Mouse (Mus musculus): ENCODE data around the gene Itk. TPM values are rescaled to one million over a fixed set of nuclear protein-coding genes. Genes with fewer than 3 reads are reported as not detected.

Gene Itk
- polyA plus RNA-seq, 1 experiment = 1.8 TPM

DNA sequence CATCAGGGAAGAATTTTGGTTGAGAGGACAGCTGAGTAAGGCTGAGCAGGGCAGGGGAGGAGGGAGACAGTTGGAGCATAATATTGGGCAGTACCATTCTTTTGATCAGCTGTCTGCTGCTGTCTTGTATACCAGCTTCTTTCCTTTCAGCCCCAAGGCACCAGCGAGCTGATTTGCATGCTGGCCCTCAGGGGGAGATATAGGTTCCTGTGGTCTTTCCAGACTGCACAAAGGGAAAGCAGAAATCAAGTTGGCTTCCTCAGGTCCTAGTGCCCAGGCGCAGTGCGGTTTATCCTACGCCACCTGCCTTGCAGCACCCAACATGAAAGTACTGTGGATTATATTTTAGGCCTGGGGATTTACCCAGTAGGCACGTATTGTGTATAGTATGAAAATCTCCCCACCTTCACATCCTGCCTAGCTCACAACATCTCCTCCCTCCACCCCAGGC lies 9.6 kb upstream of the Itk start:
- no peaks in the 10 kb centered on the region for H3K36me3 ChIP-seq (ENCODE audit: control insufficient read depth, insufficient read depth, low read length)
- H3K27me3 ChIP-seq (replicated peaks; ENCODE audit: control insufficient read depth, insufficient read depth, low read length) = no peaks in the 10 kb centered on the region
- no peak overlapping the region for H3K4me3 ChIP-seq (ENCODE audit: insufficient read depth, low read depth, low read length)
- H3K4me1 ChIP-seq (ENCODE audit: control insufficient read depth, insufficient read depth, low read length) = no peaks in the 10 kb centered on the region
- H3K27ac ChIP-seq (ENCODE audit: insufficient read depth, low read depth, low read length) = no peak overlapping the region
- no peak for TF ChIP-seq POLR2A (IDR thresholded peaks at IDR 0.05; ENCODE audit: low read depth, low read length)
- no peak for TF ChIP-seq CTCF (conservative IDR thresholded peaks at IDR 0.05; ENCODE audit: insufficient read depth, insufficient read length, low read depth, low read length)
- 75% methylated on average over 5 of the region's 5 CpGs for WGBS
- no peak for DNase-seq

DNA sequence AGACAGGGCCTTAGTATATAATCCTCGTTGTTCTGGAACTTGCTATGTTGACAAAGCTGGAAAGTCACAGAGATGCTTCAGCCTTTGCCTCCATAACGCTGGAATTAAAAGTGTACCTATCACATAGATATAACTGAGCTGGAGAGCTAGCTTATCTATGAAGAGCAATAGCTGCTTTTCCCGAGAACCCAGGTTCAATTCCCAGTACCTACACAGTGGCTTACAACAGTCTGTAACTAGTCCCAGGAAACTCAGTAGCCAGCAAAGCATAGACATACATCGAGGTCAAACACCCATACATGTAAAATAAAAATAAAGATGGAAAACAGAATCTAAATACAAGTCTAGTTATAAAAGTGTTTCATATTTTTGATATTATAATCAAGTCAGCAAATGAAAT lies 9.2 kb upstream of the Itk start:
- WGBS = 81% methylated on average over 4 of the region's 4 CpGs
- H3K27ac ChIP-seq (ENCODE audit: insufficient read depth, low read depth, low read length) = no peak overlapping the region
- no peak for DNase-seq
- no peaks in the 10 kb centered on the region for H3K27me3 ChIP-seq (replicated peaks; ENCODE audit: control insufficient read depth, insufficient read depth, low read length)
- no peaks in the 10 kb centered on the region for H3K4me1 ChIP-seq (ENCODE audit: control insufficient read depth, insufficient read depth, low read length)
- TF ChIP-seq POLR2A (IDR thresholded peaks at IDR 0.05; ENCODE audit: low read depth, low read length) = no peak
- TF ChIP-seq CTCF (conservative IDR thresholded peaks at IDR 0.05; ENCODE audit: insufficient read depth, insufficient read length, low read depth, low read length) = no peak
- H3K4me3 ChIP-seq (ENCODE audit: insufficient read depth, low read depth, low read length) = no peak overlapping the region
- H3K36me3 ChIP-seq (ENCODE audit: control insufficient read depth, insufficient read depth, low read length) = no peaks in the 10 kb centered on the region

- Histone ChIP-seq H3K27me3 (replicated peaks; ENCODE audit: control insufficient read depth, insufficient read depth, low read length) (no peaks in the 10 kb centered on the region), H3K4me1 (ENCODE audit: control insufficient read depth, insufficient read depth, low read length) (no peaks in the 10 kb centered on the region), H3K4me3 (ENCODE audit: insufficient read depth, low read depth, low read length) (no peak overlapping the region), H3K27ac (ENCODE audit: insufficient read depth, low read depth, low read length) (no peak overlapping the region), H3K36me3 (ENCODE audit: control insufficient read depth, insufficient read depth, low read length) (no peaks in the 10 kb centered on the region)
- WGBS = 58% methylated on average over 2 of the region's 2 CpGs
- no peak for TF ChIP-seq POLR2A (IDR thresholded peaks at IDR 0.05; ENCODE audit: low read depth, low read length)
- no peak for TF ChIP-seq CTCF (conservative IDR thresholded peaks at IDR 0.05; ENCODE audit: insufficient read depth, insufficient read length, low read depth, low read length)
- no peak for DNase-seq
Observed at GRCm38 (mm10) chr11:46397900-46398299, 8.6 kb upstream of the Itk start.

GRCm38 (mm10) chr11:46396860-46397179 lies 7.5 kb upstream of the Itk start:
- WGBS = 82% methylated on average over 4 of the region's 4 CpGs
- no peak for DNase-seq
- Histone ChIP-seq H3K36me3 (ENCODE audit: control insufficient read depth, insufficient read depth, low read length) (no peaks in the 10 kb centered on the region), H3K4me1 (ENCODE audit: control insufficient read depth, insufficient read depth, low read length) (no peaks in the 10 kb centered on the region), H3K4me3 (ENCODE audit: insufficient read depth, low read depth, low read length) (no peak overlapping the region), H3K27ac (ENCODE audit: insufficient read depth, low read depth, low read length) (no peak overlapping the region), H3K27me3 (replicated peaks; ENCODE audit: control insufficient read depth, insufficient read depth, low read length) (no peaks in the 10 kb centered on the region)
- no peak for TF ChIP-seq CTCF (conservative IDR thresholded peaks at IDR 0.05; ENCODE audit: insufficient read depth, insufficient read length, low read depth, low read length)
- no peak for TF ChIP-seq POLR2A (IDR thresholded peaks at IDR 0.05; ENCODE audit: low read depth, low read length)

GRCm38 (mm10) chr11:46396167-46396859 lies 7.0 kb upstream of the Itk start, which contains the start of gene Fam71b:
Gene Fam71b, plus strand, starts transcription at chr11:46396559.
- no peaks in the 10 kb centered on the region for H3K27me3 ChIP-seq (replicated peaks; ENCODE audit: control insufficient read depth, insufficient read depth, low read length)
- H3K4me1 ChIP-seq (ENCODE audit: control insufficient read depth, insufficient read depth, low read length) = no peaks in the 10 kb centered on the region
- H3K27ac ChIP-seq (ENCODE audit: insufficient read depth, low read depth, low read length) = no peak within 1 kb of the TSS
- WGBS = 76% methylated on average over 13 of the region's 13 CpGs
- TF ChIP-seq CTCF (conservative IDR thresholded peaks at IDR 0.05; ENCODE audit: insufficient read depth, insufficient read length, low read depth, low read length) (no peak), POLR2A (IDR thresholded peaks at IDR 0.05; ENCODE audit: low read depth, low read length) (no peak)
- DNase-seq = no peak
- H3K36me3 ChIP-seq (ENCODE audit: control insufficient read depth, insufficient read depth, low read length) = no peaks in the 10 kb centered on the region
- H3K4me3 ChIP-seq (ENCODE audit: insufficient read depth, low read depth, low read length) = no peak within 1 kb of the TSS

GRCm38 (mm10) chr11:46395698-46396097 lies 6.4 kb upstream of the Itk start:
- no peaks in the 10 kb centered on the region for H3K27me3 ChIP-seq (replicated peaks; ENCODE audit: control insufficient read depth, insufficient read depth, low read length)
- 92% methylated on average over 2 of the region's 2 CpGs for WGBS

GRCm38 (mm10) chr11:46395088-46395487 lies 5.8 kb upstream of the Itk start:
- H3K27me3 ChIP-seq (replicated peaks; ENCODE audit: control insufficient read depth, insufficient read depth, low read length) = no peaks in the 10 kb centered on the region
- 71% methylated on average over 2 of the region's 2 CpGs for WGBS
- no peaks in the 10 kb centered on the region for H3K36me3 ChIP-seq (ENCODE audit: control insufficient read depth, insufficient read depth, low read length)
- no peak for DNase-seq
- no peak overlapping the region for H3K4me3 ChIP-seq (ENCODE audit: insufficient read depth, low read depth, low read length)
- H3K27ac ChIP-seq (ENCODE audit: insufficient read depth, low read depth, low read length) = no peak overlapping the region
- no peaks in the 10 kb centered on the region for H3K4me1 ChIP-seq (ENCODE audit: control insufficient read depth, insufficient read depth, low read length)
- TF ChIP-seq POLR2A (IDR thresholded peaks at IDR 0.05; ENCODE audit: low read depth, low read length) = no peak
- TF ChIP-seq CTCF (conservative IDR thresholded peaks at IDR 0.05; ENCODE audit: insufficient read depth, insufficient read length, low read depth, low read length) = no peak

More at GRCm38 (mm10) chr11:46395698-46396097, 6.4 kb upstream of the Itk start:
- H3K27ac ChIP-seq (ENCODE audit: insufficient read depth, low read depth, low read length) = no peak overlapping the region
- TF ChIP-seq CTCF (conservative IDR thresholded peaks at IDR 0.05; ENCODE audit: insufficient read depth, insufficient read length, low read depth, low read length) = no peak
- TF ChIP-seq POLR2A (IDR thresholded peaks at IDR 0.05; ENCODE audit: low read depth, low read length) = no peak
- H3K4me1 ChIP-seq (ENCODE audit: control insufficient read depth, insufficient read depth, low read length) = no peaks in the 10 kb centered on the region
- no peak for DNase-seq
- no peak overlapping the region for H3K4me3 ChIP-seq (ENCODE audit: insufficient read depth, low read depth, low read length)
- H3K36me3 ChIP-seq (ENCODE audit: control insufficient read depth, insufficient read depth, low read length) = no peaks in the 10 kb centered on the region
